Mouse (Mus musculus): ENCODE measurements around the gene Gltp. TPM values are rescaled to one million over a fixed set of nuclear protein-coding genes. Genes with fewer than 3 reads are reported as not detected.

The Gltp gene
- polyA plus RNA-seq, 1 experiment from 2014 or later = 81.9 TPM

DNA sequence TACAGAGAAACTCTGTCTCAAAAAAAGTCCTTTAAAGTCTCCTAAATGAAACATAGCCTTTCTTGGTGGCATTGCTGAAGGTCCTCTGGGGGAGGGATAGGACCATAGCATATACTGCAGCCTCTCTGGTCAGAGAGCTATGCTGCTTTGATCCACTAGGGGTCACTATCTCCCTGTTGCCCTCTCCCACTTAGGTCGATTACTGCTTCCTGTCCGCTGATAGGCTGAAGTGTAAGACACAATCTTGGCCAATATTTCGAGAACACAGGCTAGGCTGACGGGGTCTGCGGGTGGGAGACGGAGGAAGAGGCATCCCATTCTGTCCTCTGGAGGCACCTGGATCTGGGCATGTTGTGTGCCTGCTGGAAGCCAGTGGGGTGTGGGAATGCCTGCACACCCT is 70.5 kb downstream of the Gltp start:
- ATAC-seq (replicated peaks; ENCODE audit: low FRiP score) (no peak), DNase-seq (ENCODE audit: low spot score) (no peak)
- H3K36me3 ChIP-seq (ENCODE audit: control insufficient read depth, insufficient read depth, low read length) = no peaks in the 10 kb centered on the region
- H3K4me2 ChIP-seq (ENCODE audit: low read depth, low read length, severe bottlenecking) = no peak overlapping the region
- H3K27ac ChIP-seq (ENCODE audit: low read depth, low read length) = no peak overlapping the region
- 45% methylated on average over 6 of the region's 6 CpGs for WGBS
- no peaks in the 10 kb centered on the region; the same call in 1 of the 2 replicates for H3K27me3 ChIP-seq (ENCODE audit: control insufficient read depth, insufficient read depth, low read length)
- no peak overlapping the region for H3K9ac ChIP-seq (ENCODE audit: low read length)
- H3K9me3 ChIP-seq (ENCODE audit: control insufficient read depth, low read length) = no peaks in the 10 kb centered on the region
- no peaks in the 10 kb centered on the region for H3K4me1 ChIP-seq (replicated peaks; ENCODE audit: control insufficient read depth, insufficient read depth, low read length)
- no peak overlapping the region for H3K4me3 ChIP-seq (ENCODE audit: low read depth, low read length)

Small RNAs within 50 kb of the gene (microRNA-seq; reads per million reads assigned to microRNA genes)
- gene Mir7028 (ENCODE audit: insufficient number of aligned reads) = not detected

Other genes starting within 250 kb of the Gltp start
- 27.7 and 30.6 TPM in 2 replicates for gene Mmab, start 246.9 kb downstream of the Gltp start, polyA plus RNA-seq (2014; fragmentation: Nextera tagmentation; extraction: Ambion mirVana)
- gene Mvk, start 246.7 kb downstream of the Gltp start, polyA plus RNA-seq (2014; fragmentation: Nextera tagmentation; extraction: Ambion mirVana) = 58.3 and 65.0 TPM in 2 replicates
- gene Fam222a, start 123.0 kb downstream of the Gltp start, polyA plus RNA-seq (2014; fragmentation: Nextera tagmentation; extraction: Ambion mirVana) = 8.7 and 9.4 TPM in 2 replicates
- 0.17 and 0.53 TPM in 2 replicates for gene Trpv4, start 32.6 kb downstream of the Gltp start, polyA plus RNA-seq (2014; fragmentation: Nextera tagmentation; extraction: Ambion mirVana)
- gene Tchp, start 16.8 kb upstream of the Gltp start, polyA plus RNA-seq (2014; fragmentation: Nextera tagmentation; extraction: Ambion mirVana) = 19.7 and 22.2 TPM in 2 replicates
- 61.8 and 71.8 TPM in 2 replicates for gene Ankrd13a, start 83.7 kb upstream of the Gltp start, polyA plus RNA-seq (2014; fragmentation: Nextera tagmentation; extraction: Ambion mirVana)
- 39.3 and 41.5 TPM in 2 replicates for gene Git2, start 84.5 kb upstream of the Gltp start, polyA plus RNA-seq (2014; fragmentation: Nextera tagmentation; extraction: Ambion mirVana)
- 133 and 149 TPM in 2 replicates for gene 1500011B03Rik, start 132.5 kb upstream of the Gltp start, polyA plus RNA-seq (2014; fragmentation: Nextera tagmentation; extraction: Ambion mirVana)
- not detected in 2 replicates for gene 4930519G04Rik, start 162.7 kb upstream of the Gltp start, polyA plus RNA-seq (2014; fragmentation: Nextera tagmentation; extraction: Ambion mirVana)
- 0.39 and 0.40 TPM in 2 replicates for gene Gm9936, start 167.7 kb upstream of the Gltp start, polyA plus RNA-seq (2014; fragmentation: Nextera tagmentation; extraction: Ambion mirVana)
- gene Oasl2, start 206.0 kb upstream of the Gltp start, polyA plus RNA-seq (2014; fragmentation: Nextera tagmentation; extraction: Ambion mirVana) = 1.4 and 1.5 TPM in 2 replicates
- 0.20 TPM in 1 of 2 replicates, not detected in the other for gene Oasl1, start 232.3 kb upstream of the Gltp start, polyA plus RNA-seq (2014; fragmentation: Nextera tagmentation; extraction: Ambion mirVana)